Mouse (Mus musculus) CD4-positive, CD25-positive, alpha-beta regulatory T cell, adult 4 months (primary cell): Measurements from ENCODE around the gene Ankdd1b. TPM values are rescaled to one million over a fixed set of nuclear protein-coding genes. Genes with fewer than 3 reads are reported as not detected.

Experiments
- ATAC-seq: one replicate; pipeline ENCODE4 v1.8.0; 2017
- polyA plus RNA-seq, 2 experiments: library from polyadenylated mRNA; unstranded; fragments of 100-300 nt; shearing (Covaris generic); gene quantifications; one replicate each; pipeline ENCODE4 v1.2.1; 2017

Ankdd1b gene
- polyA plus RNA-seq, 2 experiments from 2014 or later, result not detected

GRCm38 (mm10) chr13:96452621-96453020, 18.4 kb downstream of the Ankdd1b start:
- no peak for ATAC-seq

GRCm38 (mm10) chr13:96451386-96452140, 19.4 kb downstream of the Ankdd1b start:
- no peak for ATAC-seq

- no peak for ATAC-seq
These were observed 20.1 kb downstream of the Ankdd1b start for GRCm38 (mm10) chr13:96450869-96451268.

GRCm38 (mm10) chr13:96450205-96450856, 20.7 kb downstream of the Ankdd1b start:
- no peak for ATAC-seq

- ATAC-seq, result no peak
These were observed 30.6 kb downstream of the Ankdd1b start for GRCm38 (mm10) chr13:96440436-96440835.

GRCm38 (mm10) chr13:96436921-96437320, 34.1 kb downstream of the Ankdd1b start:
- ATAC-seq, result no peak

- ATAC-seq, result no peak
These were observed 35.2 kb downstream of the Ankdd1b start for GRCm38 (mm10) chr13:96435793-96436192.

GRCm38 (mm10) chr13:96434899-96435331, 36.1 kb downstream of the Ankdd1b start:
- ATAC-seq, result no peak

- no peak for ATAC-seq
These were observed 37.3 kb downstream of the Ankdd1b start for GRCm38 (mm10) chr13:96433648-96434190.

- no peak for ATAC-seq
These were observed 38.0 kb downstream of the Ankdd1b start for GRCm38 (mm10) chr13:96433041-96433440.

GRCm38 (mm10) chr13:96432376-96432811, 38.6 kb downstream of the Ankdd1b start:
- ATAC-seq, result no peak

- peak; percentile 95 for ATAC-seq
These were observed 39.3 kb downstream of the Ankdd1b start for GRCm38 (mm10) chr13:96431595-96432156.

GRCm38 (mm10) chr13:96428531-96428930, 42.5 kb downstream of the Ankdd1b start:
- ATAC-seq, result no peak

GRCm38 (mm10) chr13:96426044-96426443, 45.0 kb downstream of the Ankdd1b start:
- no peak for ATAC-seq

GRCm38 (mm10) chr13:96424496-96425274, 46.3 kb downstream of the Ankdd1b start:
- no peak for ATAC-seq

GRCm38 (mm10) chr13:96421230-96421629, 49.8 kb downstream of the Ankdd1b start:
- ATAC-seq, result no peak

- no peak for ATAC-seq
These were observed 52.5 kb downstream of the Ankdd1b start for GRCm38 (mm10) chr13:96418487-96418886.

GRCm38 (mm10) chr13:96417261-96417813, 53.7 kb downstream of the Ankdd1b start:
- no peak for ATAC-seq

GRCm38 (mm10) chr13:96416380-96416779, 54.6 kb downstream of the Ankdd1b start:
- no peak for ATAC-seq

GRCm38 (mm10) chr13:96414384-96414783, 56.6 kb downstream of the Ankdd1b start:
- ATAC-seq, result no peak

GRCm38 (mm10) chr13:96408786-96409185, 62.2 kb downstream of the Ankdd1b start:
- no peak for ATAC-seq

- no peak for ATAC-seq
These were observed 64.0 kb downstream of the Ankdd1b start for GRCm38 (mm10) chr13:96407040-96407439.
